Mouse (Mus musculus) spleen, adult 18-20 months (tissue): ENCODE data around the gene Cdpf1.
"Not testable (repeated sequence)": the region's sequence is repeated elsewhere in the genome, so short reads cannot be mapped to it uniquely, and the experiment has no call there.

Experiments used
- DNase-seq, 2 experiments: peaks; one replicate each; pipeline ENCODE4 v3.0.0; 2022; ENCODE audit warnings: mixed read lengths in 2 of 2

Cdpf1 gene

DNA sequence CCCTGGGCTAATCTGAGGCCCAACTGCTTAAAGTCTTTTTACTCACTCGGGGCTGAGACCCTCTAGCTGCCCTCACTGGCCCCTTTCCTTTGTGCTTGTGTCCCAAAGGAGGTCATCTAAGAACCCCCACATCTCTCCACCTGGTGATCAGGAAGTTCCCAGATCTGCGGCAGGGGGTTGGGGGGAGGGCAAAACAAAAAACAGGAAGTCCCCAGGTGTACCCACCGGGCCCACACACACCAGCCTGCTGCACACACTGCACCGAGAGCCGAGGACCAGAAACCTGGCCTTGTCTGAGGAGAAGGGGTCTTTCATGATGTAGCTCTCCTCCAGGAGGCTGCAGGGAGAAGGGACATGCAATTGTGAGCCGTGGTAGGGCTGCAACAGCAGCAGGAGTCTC is 3.5 kb downstream of the Cdpf1 start:
- no peak for DNase-seq

DNA sequence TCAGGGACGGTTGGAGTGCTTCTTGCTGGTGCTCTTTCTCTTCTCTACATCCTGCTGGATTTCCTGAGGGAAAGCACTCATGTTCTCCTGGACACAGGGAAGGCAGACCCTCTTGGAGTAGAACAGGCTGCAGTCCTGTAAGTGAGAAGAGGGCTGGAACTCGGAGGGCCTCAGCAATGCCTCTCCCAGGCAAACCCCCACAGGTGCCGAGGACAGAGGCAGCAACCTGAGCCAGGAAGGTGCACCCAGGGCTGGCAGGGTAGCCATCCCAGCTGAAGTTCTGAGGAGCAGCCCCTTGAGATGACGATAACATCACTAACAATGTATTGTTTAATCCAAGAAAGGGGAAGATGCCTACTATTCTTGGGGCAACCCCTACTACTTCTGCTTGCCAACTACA is 4.1 kb downstream of the Cdpf1 start:
- DNase-seq = no peak

DNA sequence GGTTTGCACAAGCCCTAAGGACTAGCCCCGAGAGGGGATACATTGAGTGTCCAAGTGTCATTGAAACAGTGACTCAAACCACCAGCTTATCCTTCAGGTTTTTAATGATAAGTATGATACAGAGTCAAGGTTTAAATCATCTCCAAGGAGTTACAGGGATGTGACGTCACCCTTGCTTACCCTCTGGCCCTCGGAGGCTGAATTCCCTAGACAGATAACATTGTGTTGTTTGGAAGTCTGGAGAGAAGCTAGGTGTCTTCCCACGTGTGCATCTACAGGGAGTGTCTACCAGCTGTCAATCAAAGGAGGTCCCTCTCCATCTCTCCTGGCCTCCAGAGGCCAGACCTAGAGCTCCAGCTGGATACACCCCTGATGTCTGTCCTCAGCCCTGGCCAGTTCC is 4.6 kb downstream of the Cdpf1 start:
- DNase-seq = no peak

DNA sequence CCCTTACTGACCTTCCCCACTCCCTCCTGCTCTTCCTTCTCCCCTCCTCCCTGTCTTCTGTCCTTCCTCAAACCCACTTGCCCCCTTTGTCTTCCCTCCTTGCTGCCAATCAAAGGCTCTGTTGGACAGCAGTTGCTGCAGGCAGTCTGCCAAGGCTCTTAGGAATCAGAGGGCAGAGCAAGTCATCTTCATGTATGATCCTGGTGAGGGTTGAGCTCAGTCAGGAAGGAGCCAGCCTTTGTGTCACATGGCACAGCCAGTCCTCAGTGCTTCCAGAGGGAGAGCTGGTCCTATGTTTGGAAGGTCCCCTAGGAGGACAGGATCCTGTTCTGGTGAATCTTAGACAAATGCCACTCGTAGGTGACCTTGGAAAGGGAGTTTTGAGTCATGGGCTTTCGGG is 8.6 kb downstream of the Cdpf1 start:
- DNase-seq = no peak

DNA sequence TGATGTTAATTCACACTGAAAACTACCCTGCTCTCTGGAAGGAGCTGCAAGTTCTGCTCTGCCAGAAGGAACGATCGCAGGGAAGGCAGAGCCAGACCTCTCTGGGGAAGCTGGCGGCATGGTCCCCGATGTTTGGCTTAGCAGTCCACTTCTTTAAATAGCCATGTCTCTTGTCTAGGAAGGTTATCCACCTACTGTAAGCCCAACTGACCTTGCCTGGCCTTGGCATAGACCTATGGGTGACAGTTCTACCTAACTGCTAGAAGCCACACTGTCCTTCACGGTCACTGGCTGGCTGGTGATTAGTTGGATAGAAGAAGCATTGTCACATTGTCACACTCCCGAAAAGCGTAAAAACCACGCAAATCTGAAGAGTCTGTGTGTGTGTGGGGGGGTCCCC is 12.8 kb downstream of the Cdpf1 start:
- no peak for DNase-seq

DNA sequence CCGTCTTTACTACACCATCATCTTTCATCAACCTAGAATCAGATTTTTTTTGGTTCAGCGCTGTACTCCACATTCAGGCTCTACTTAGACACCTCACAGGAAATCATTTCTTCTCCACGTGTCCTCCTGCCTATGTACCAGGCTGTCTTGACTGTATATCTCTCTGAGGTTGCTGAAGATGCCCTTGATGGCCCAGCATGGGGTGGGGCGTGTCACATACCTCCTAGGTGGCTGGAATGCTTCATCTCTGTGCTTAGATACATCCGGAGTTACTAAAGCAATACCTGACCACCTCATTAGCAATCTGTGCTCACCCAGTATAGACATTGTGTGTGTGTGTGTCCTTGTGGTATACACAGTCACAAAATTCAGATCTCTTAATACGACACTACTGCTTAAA is 16.0 kb downstream of the Cdpf1 start:
- no peak for DNase-seq

DNA sequence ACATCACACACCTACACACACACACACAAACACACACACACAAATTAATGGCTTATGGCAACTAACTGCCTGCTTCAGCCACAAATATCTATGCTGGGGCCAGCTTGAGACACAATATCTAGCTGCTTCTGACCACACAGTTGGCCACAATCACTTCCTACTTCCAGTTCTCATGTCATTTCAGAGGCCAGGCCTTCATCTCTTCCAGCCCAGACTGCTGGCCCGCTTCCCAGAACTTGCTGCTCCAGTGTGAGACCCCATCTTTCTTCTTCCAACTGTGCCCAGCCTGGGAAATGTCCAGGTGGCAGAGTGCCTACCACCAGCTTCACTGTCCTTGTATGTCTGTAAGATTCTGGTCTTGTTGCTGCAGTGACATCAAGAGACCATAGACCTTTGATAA is 18.7 kb downstream of the Cdpf1 start:
- DNase-seq = no peak

DNA sequence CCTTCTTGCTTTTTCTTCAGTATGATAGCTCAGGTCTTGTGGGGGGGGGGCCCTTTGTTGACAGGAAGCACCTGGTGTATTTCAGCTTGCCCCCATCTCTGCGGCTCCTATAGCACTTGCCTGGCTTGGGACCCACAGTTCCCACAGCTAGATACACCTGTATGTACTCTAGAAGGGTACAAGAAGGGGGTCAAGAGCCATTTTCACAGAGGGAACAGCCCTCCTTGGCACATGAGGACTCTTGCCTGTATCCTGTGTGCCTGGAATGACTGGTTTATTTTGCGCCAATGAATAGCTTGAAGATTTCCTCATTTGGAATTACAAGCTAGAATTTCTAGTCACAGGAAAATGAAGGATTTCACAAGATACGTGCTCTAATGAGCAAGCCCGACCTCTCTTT is 20.0 kb downstream of the Cdpf1 start:
- DNase-seq = no peak

DNA sequence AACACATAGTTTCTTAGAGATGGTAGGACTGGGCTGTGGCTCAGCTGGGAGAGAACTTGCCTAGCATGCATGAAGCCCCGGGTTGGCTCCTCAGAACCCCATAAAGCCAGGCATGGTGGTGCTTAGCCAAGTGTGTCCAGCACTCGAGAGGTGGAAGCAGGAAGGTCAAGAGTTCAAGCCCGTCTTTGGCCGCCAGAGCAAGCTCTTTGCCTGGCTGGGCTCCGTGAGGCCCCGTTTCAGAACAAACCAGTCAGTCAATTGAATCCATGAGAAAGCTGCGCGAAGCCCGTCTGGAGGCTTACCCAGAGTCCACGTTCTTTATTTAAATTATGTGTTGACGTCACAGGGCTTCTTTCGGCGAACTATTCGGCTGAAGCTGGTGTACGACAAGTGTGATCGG is 22.9 kb downstream of the Cdpf1 start:
- DNase-seq = no peak

DNA sequence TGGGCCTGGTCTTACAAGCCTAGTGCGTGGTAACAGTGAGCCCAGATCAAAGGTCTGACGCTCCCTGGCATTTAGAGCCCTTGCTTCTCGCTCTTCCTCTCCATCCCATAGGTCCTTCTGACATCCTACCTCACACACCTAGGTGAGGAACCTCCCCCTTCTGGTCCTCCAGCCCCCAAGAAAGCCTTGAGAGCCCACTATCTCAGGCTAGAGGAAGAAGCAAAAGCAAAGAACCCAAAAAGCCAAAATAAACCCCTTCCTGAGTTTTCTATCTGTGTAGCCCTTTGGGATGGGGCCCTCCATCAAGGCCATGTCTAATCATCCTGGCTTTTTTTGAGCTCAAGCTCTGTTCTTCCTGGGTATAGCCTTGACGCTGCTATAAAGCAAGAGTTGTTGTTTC is 23.4 kb downstream of the Cdpf1 start:
- DNase-seq = no peak

DNA sequence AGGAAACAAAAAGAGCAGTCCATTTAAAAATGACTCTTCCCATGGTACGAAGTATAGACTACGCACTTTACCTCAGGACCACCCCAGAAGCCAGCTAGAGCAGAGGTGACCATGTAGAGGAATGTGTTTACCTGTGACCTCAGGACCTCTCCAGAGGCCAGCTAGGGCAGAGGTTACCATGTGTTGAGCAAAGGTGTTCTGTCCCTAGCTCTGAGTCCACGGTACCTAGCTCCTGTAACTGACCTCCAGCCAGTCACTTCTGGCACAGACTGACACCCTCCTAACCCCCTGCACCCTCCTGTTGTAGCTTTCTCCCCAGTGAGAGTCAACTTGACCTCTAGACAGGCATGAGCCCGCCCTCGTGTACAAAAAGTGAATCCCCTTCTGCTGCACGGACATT is 24.0 kb downstream of the Cdpf1 start:
- DNase-seq = no peak

DNA sequence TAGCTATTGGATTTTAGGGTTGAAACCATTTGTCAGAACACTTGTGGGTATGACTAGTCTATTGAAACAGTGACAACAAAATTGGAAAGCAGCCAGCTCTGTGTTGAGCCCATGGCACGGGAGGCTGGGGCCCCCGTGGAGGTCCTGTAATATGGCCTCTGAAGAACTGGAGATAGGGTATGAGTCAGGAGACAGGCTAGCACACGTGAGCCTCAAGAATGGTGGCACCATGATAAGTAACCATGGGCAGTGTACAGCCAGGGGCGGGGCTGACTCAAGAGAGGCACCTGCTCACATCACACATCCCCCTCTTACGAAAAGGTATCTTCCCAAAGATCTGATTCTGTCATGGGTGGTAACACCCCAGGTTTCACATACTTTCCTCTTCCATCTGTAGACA is 24.8 kb downstream of the Cdpf1 start:
- DNase-seq = no peak

DNA sequence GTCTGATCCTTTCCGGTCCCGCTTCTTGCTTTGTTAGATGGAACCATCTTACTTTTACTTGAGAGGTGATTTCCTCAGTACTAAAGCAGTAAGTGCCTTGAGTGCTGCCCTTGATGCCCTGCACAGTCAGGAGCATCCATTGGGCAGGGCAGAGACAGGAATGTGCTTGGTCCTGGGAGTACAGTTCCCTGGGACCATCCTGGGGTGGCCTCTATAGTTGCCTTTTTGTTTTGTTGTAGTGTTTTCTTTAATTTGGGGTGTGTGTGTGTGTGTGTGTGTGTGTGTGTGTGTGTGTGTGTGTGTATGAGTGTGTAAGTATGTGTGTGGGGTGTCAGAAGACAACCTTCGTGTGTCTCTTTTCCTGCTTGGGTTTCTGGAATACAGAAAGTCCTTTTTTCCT is 27.2 kb downstream of the Cdpf1 start:
- DNase-seq = no peak

DNA sequence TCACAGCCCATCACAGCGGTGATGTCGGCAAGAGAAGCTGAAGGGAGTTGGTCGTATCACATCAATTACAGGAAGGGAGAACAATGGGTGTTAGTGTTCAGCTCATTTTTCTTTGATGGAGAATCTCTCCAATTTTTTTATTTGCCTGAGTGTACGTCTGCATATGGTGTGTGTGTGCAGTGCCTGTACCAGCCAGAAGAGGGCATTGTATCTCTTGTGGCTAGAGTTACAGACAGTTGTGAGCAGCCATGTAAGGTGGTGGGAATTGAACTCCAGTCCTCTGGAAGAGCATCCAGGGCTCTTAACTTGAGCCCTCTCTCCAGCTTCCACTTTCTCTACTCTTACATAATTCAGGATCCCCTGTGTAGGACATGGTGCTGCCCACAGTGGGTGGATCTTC is 28.4 kb downstream of the Cdpf1 start:
- DNase-seq = no peak

DNA sequence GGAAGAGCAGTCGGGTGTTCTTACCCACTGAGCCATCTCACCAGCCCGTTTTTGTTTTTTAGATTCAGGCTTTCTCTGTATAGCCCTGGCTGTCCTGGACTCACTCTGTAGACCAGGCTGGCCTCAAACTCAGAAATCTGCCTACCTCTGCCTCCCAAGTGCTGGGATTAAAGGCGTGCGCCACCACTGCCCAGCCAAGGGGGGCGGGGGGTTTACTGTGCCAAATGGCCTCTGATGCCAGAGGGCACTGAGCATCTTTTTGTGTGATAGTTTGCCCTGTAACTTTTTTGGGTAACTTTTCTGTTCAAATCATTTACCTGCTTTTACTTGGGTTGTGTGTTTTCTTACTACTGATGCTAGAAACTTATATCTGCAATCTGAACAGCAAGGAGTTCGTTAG is 32.6 kb downstream of the Cdpf1 start:
- not testable (repeated sequence) for DNase-seq

DNA sequence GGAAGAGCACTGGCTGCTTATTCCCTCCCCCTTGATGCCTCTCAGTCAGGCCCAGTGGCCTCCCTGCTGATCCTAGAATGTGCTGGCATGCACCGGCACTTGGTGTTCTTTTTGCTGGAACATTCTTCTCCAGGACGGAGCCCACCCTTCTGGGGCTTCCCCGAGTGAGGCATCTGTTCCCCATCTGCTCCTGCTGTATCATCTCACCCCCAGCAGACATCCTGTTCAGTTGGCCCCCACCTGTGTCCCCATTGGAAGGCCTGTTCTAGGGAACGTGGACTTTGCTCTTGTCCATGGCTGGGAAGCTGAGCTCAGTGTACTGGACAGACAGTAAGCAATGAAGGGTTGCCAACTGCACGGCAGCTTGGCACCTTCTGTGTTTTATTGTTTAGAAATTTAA is 34.7 kb downstream of the Cdpf1 start:
- DNase-seq = no peak

DNA sequence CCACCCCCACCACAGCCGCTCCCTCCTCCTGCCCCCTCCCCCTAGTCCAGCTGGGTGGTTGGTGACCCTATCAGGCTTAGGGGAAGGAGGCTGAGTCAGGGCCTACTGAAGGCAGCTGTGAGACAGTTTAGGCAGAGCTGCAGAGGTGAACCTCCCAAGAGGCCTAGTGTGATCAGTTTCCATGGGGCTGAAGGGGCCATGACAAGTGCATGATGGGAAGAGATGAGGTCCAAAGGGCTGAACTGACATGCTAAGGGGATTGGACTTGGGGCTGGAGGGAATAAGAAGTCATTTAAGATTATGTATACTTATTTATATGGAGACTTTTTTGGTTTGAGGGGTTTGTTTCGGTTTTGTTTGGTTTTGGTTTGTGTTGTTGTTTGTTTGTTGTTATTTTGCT is 35.3 kb downstream of the Cdpf1 start:
- no peak for DNase-seq

DNA sequence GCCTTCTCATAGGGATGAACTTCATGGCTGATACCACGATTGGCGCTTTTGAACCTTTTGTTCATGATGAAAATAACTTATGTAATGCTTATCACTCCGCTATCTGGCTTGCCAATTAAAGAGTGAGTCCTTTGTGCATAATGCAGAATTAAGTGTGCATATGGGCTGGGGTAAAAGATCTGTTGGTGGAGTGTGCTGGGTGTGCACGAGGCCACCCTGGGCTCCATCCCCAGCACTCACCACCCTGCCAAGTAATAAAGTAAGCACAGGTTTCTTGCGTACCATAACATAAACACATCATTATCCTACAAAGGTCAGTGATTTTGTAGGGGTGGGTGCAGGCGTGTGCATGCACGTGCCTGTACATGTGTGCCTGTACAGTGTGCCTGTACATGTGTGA is 36.5 kb downstream of the Cdpf1 start:
- no peak for DNase-seq

DNA sequence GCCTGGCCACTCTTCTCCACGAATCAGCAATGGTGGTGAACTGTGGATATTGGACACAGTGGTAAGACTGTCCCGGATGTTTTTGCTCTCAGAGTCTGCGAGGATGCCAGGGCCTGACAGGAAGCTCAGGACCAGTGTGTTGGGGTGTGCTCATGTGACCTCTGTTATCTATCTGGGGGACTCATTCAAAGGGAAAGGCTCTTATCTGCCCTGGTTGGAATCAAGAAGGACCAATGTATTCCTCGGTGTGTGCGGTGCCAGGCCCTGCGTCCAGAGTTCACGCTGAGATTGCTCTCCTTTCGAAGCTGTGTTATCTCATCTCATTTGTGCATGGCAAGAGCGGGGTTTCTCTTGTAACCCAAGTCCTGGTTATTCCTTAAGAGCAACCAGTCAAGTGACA is 37.1 kb downstream of the Cdpf1 start:
- DNase-seq = no peak

DNA sequence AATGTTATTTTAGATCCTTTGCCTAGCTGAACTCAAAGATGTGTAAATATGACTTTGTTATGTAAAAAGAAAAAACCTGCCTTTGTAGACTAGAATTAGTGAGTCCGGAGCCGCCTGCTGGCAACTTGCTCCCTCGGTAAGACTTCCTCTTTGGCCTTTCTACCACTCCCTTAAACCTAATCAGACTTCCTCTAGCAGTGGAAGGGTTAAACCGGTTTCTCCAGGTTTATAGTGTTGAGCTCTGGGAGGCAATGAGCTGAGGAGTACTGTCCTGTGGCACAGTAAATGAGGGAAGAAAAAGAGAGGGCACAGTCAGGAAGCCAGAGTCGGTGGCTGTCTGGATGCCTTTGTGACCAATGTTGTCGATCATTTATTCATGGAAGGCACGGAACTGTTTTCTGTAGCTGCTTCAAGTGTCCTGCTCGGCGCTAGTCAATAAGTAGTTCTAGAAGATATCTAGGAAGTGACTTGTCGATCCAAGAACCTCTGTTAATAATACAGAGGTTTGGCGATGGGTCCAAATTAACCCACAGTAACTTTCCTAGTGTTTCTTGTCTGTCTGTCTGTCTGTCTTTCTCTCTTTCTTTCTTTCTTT is 39.3 kb downstream of the Cdpf1 start:
- DNase-seq = no peak

DNA sequence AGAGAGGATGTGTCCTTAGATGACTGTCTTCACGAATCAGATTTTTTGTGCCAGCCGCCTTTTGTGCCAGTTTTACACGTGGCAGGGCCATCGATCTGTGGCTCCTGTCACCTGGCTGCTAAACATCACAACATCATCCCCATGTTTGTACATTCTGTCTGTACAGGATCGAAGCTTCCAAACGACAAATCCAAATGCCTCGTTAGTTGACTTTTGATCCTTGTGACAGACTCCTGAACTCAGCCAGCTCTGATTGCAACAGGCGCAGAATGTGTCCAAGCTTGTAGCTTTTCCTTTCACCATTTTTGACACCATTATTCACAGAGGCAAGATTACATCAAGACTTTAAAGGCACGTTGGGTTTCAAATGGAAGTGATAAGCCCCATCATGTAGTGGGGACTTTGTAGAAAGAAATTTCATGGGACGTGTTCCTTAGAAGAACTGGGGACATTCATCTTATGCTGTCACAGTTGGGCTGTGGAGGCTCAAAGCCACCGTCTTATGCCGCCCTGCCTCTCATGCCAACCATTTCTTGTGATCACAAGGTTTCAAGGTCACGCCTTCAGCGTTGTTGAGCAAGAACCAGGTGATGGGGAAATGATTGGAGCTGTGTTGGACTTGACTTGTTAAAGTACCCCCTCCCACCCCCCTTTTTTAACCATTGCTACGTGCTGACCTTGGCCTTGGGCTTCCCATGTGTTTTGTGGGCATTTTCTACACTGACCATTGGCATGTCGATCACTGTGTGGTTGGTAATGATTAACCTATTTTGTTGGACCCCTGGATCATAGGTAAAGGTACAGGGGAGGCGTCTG is 40.0 kb downstream of the Cdpf1 start:
- DNase-seq = no peak

DNA sequence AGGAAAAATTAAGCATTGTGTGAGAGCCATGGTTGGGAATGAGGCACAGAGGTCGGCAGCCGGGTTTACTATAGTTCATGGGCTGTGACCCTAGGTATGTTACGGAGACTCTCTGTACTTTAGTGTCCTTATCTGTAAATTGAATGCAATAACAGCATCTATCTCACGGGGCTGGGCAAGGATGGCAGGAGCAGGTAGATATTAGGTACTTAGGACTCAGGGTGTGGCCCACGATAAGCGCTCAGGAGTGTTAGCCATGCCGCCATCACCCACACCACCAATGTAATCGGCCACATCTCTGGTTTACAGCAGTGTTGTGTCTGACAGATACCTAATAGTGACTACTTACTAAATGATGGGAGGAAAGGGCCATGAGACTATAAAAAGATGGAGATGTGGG is 42.5 kb downstream of the Cdpf1 start:
- DNase-seq = no peak

DNA sequence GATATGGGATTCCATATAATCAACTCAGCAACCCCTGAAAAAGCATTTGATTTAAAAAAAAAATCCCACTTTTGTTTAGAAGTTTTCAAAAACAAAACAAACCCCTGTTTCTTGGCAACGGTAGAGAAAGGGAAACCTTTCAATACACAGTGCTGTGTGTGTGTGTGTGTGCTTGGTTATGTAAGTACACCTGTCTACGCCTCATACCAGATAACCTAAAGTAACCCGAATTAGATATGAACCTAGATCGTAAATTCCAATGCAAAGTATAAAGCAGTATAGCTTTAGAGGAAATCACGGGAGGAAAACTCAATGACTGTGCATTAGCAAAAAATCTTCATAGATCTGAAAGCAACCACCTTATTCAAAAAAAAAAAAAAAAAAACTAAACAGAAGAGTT is 44.8 kb downstream of the Cdpf1 start:
- DNase-seq = no peak

DNA sequence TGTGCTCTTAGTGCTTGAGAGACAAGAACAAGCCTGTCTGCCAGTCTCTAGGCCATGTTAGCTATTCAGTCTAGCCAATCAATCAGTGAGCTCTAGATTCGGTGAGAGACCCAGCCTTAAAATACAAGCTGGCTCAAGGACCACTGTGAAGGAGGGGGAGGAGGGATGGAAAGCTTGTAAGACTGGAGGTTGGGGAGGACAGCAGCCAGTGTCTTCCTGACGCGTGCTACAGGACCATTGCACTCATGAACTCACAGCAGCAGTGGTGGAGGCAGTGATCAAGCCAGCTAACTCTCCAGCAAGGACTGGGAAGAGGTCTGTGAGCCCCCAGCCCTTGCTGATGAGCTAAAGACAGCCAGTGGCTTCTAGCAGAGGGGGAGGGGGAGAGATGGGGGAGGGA is 46.5 kb downstream of the Cdpf1 start:
- DNase-seq = no peak

DNA sequence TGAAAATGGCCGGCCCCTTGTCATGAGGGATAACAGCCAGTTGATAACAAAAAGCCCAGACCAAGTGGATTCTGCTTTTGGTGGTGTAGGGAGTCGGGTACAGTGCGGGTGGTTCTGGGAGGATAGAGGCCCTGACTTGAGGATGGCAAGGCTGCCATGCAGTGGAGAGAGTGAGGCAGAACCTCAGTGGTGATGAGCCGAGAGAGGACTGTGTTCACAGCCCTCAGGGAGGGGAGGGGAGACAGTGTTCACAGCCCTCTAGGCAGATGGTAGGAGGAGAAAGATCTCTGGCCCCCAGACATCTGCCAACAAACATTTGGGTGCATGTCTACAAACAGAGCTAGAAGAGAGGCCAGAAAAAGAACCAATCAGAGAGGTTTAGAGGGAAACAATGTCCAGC is 48.7 kb downstream of the Cdpf1 start:
- no peak for DNase-seq
